Comparison of ENCODE assay signal across 8 mouse cellular contexts in genomic region chr4:32251005-32251365, GRCm38 (mm10). TPM values are rescaled to one million over a fixed set of nuclear protein-coding genes. Genes with fewer than 3 reads are reported as not detected.
DNase-seq lines count a peak whose midpoint lies in the region; ATAC-seq and TF ChIP-seq lines count a peak whose summit lies in the region.

No protein-coding gene starts in this region.

- DNase-seq in thymus, postnatal 0 days (ENCODE audit: low spot score) = peak; percentile 30
- no peak for DNase-seq in thymus, postnatal 25 days
- DNase-seq in cerebellum, adult 2 months = peak; percentile 49 to 56
- DNase-seq in gastrocnemius, postnatal 14 days = peak; percentile 43
- DNase-seq in liver, postnatal 0 days = no peak
- DNase-seq in neural tube, embryonic 10.5 days (ENCODE audit: extremely low spot score, low spot score) = peak; percentile 58
- no peak for DNase-seq in thymus, postnatal 14 days

- peak overlapping the region; percentile 34 for H3K9ac ChIP-seq in intestine, embryonic 15.5 days
- H3K9ac ChIP-seq in liver, postnatal 0 days (replicated peaks) = peak overlapping the region; percentile 21

- H3K4me3 ChIP-seq in cerebellum, adult 2 months (replicated peaks; ENCODE audit: insufficient read depth, low read depth, low read length) = peak overlapping the region; percentile 14
- no peak overlapping the region for H3K4me3 ChIP-seq in intestine, embryonic 15.5 days (replicated peaks)
- peak overlapping the region; percentile 43 for H3K4me3 ChIP-seq in liver, postnatal 0 days (ENCODE audit: low read depth, low read length)

- H3K27ac ChIP-seq in cerebellum, adult 2 months (ENCODE audit: insufficient read depth, low read length) = peak overlapping the region; percentile 83
- peak overlapping the region; percentile 74 for H3K27ac ChIP-seq in intestine, embryonic 15.5 days
- peak overlapping the region; percentile 82 for H3K27ac ChIP-seq in liver, postnatal 0 days (ENCODE audit: low read depth)

- H3K27me3 ChIP-seq in cerebellum, adult 2 months (ENCODE audit: control insufficient read depth, insufficient read depth, low read length) = no peaks in the 10 kb centered on the region
- H3K27me3 ChIP-seq in intestine, embryonic 15.5 days (replicated peaks) = no peaks in the 10 kb centered on the region
- no peaks in the 10 kb centered on the region for H3K27me3 ChIP-seq in liver, postnatal 0 days (ENCODE audit: insufficient read depth, low read length)

- H3K9me3 ChIP-seq in intestine, embryonic 15.5 days = no peaks in the 10 kb centered on the region
- no peaks in the 10 kb centered on the region for H3K9me3 ChIP-seq in liver, postnatal 0 days (ENCODE audit: low read length)

- intact Hi-C loops in gastrocnemius, postnatal 14 days (cut with DNase I; ENCODE audit: low total_unique reads) = no loop called here

- ATAC-seq in intestine, embryonic 15.5 days = peak; percentile 63; the same call in 1 of the 2 replicates
- peak; percentile 51 for ATAC-seq in liver, postnatal 0 days

- H3K4me2 ChIP-seq in intestine, embryonic 15.5 days (replicated peaks) = peak overlapping the region; percentile 53
- H3K4me2 ChIP-seq in liver, postnatal 0 days (ENCODE audit: low read depth, low read length) = peak overlapping the region; percentile 72

- WGBS in cerebellum, adult 2 months = 10% methylated on average over 8 of the region's 8 CpGs
- WGBS in intestine, embryonic 15.5 days = 12% methylated on average over 8 of the region's 8 CpGs
- 6% methylated on average over 8 of the region's 8 CpGs for WGBS in liver, postnatal 0 days (ENCODE audit: insufficient replicate concordance)

- TF ChIP-seq EP300 in liver, postnatal 0 days (IDR thresholded peaks at IDR 0.05; ENCODE audit: low read depth) = no peak

- TF ChIP-seq POLR2A in cerebellum, adult 2 months (IDR thresholded peaks at IDR 0.05; ENCODE audit: borderline replicate concordance, insufficient read depth, low read length) = peak; percentile 30; the same call in 1 of the 2 replicates

- TF ChIP-seq CTCF in cerebellum, adult 2 months (IDR thresholded peaks at IDR 0.05; ENCODE audit: borderline replicate concordance, insufficient read depth, low read depth, low read length) = no peak
- no peak for TF ChIP-seq CTCF in liver, postnatal 0 days (IDR thresholded peaks at IDR 0.05; ENCODE audit: low read depth)

- peaks cover 24% of the 10 kb centered on the region for H3K4me1 ChIP-seq in cerebellum, adult 2 months (ENCODE audit: control insufficient read depth, insufficient read depth, low read length)
- peaks cover 26% of the 10 kb centered on the region for H3K4me1 ChIP-seq in intestine, embryonic 15.5 days (replicated peaks)
- peaks cover 30% of the 10 kb centered on the region for H3K4me1 ChIP-seq in liver, postnatal 0 days (ENCODE audit: insufficient read depth)

- no peaks in the 10 kb centered on the region for H3K36me3 ChIP-seq in intestine, embryonic 15.5 days
- no peaks in the 10 kb centered on the region for H3K36me3 ChIP-seq in liver, postnatal 0 days (replicated peaks; ENCODE audit: insufficient read depth, low read length)

RNA-seq across cellular contexts. Expression of gene Bach2, which starts 12.4 kb away (rescaled TPM):
- polyA plus RNA-seq in thymus, postnatal 0 days (2015; fragmentation: Nextera tagmentation; extraction: Ambion mirVana) = 3.7 and 4.8 TPM in 2 replicates
- polyA plus RNA-seq in cerebellum, adult 2 months (2012; rRNA removed) = 4.6 and 4.7 TPM in 2 replicates
- 1 to 10 TPM; 4.7 to 6.4 TPM for total RNA-seq in gastrocnemius, postnatal 14 days (2021)
- 4.4 and 4.7 TPM in 2 replicates for polyA plus RNA-seq in intestine, embryonic 15.5 days (2015; fragmentation: Nextera tagmentation; extraction: Ambion mirVana)
- 2.7 and 4.3 TPM in 2 replicates for polyA plus RNA-seq in liver, postnatal 0 days (2015; fragmentation: Nextera tagmentation; extraction: Ambion mirVana)

Comparison
In these comparisons a context has a peak if more than half of its experiments do, and no peak if none do; other contexts are left out.
1. DNase-seq: peak in thymus, postnatal 0 days (single experiment), cerebellum, adult 2 months (2 of 2), gastrocnemius, postnatal 14 days (single experiment) and neural tube, embryonic 10.5 days (single experiment); none in thymus, postnatal 25 days (single experiment), liver, postnatal 0 days (single experiment) and thymus, postnatal 14 days (single experiment).
2. Peak in every context shown above with its lines, with median percentiles within 50 percentile points of each other: H3K27ac ChIP-seq.